Mouse (Mus musculus): ENCODE measurements around the gene Krt14.

DNA sequence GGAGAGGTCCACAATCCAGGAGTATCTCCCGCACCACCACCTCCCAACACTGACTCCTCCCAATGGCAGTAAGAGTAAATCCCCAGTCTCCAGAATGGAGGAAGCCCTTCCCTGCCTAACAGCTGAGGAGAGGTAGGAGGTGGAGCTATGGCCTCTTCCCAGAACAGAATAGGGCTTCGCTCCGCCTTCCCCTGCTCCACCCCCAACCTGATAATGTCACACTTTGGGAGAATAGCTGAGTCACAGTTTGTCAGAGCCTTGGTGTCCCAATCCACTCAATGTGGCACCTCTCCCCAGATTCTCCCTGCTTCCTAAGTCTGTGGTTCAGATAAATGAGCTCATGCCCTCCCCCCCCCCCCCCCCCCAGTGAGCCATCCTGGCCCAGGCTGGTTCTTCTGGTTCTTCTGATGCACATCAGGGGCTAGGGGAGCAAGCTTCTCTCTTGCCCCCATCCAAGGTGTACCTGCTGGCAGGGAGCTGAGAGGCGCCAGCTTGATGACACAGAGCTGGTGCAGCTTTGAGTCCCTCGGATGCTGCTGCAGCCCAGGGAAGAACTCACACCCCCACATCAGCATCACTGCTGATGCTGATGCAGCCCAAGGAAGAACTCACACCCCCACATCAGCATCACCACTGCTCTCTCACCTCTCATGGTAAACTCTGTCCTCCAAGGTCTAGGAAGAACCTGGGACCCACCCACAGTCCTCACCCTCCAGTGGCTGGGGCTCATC lies 47.2 kb upstream of the Krt14 start:
- no peak for TF ChIP-seq GATA1 (IDR thresholded peaks at IDR 0.05; ENCODE audit: low read length)
- no peak for TF ChIP-seq TAL1 (IDR thresholded peaks at IDR 0.05; ENCODE audit: low read length)
